Mouse (Mus musculus) bone marrow macrophage, adult 2 months (primary cell): Measurements from ENCODE around the gene I0C0044D17Rik.

ENCODE experiments used
- CTCF ChIP-seq: IDR thresholded peaks from 2 replicates; pipeline ENCODE4 v1.5.1; 2012; ENCODE audit warnings: low read depth, mild to moderate bottlenecking, low read length, moderate library complexity
- POLR2A ChIP-seq: IDR thresholded peaks from 2 replicates; pipeline ENCODE4 v1.6.1; 2012; ENCODE audit warnings: mild to moderate bottlenecking, low read depth, low read length, borderline replicate concordance

- TF ChIP-seq CTCF (no peak), POLR2A (no peak)
Observed at GRCm38 (mm10) chr4:98864546-98864945, 40.9 kb upstream of the I0C0044D17Rik start.
